Mouse (Mus musculus) ES-E14 (cell line): ENCODE data around the gene Cdh9.

Experiments used
- CHD2 ChIP-seq: IDR thresholded peaks from 2 replicates; pipeline ENCODE4 v1.6.1; 2014; ENCODE audit warnings: mild to moderate bottlenecking, low read depth, low read length, inconsistent platforms
- HCFC1 ChIP-seq: IDR thresholded peaks from 2 replicates; pipeline ENCODE4 v1.6.1; 2012; ENCODE audit warnings: low read length, inconsistent platforms, borderline replicate concordance; ENCODE audit not compliant: insufficient read depth
- MAFK ChIP-seq: IDR thresholded peaks from 2 replicates; pipeline ENCODE4 v1.6.1; 2014; ENCODE audit warnings: mild to moderate bottlenecking, low read depth, low read length, inconsistent platforms; ENCODE audit not compliant: insufficient read depth
- ZC3H11A ChIP-seq: IDR thresholded peaks from 2 replicates; pipeline ENCODE4 v1.6.1; 2012; ENCODE audit warnings: low read depth, mild to moderate bottlenecking, inconsistent platforms, low read length, borderline replicate concordance
- ZNF384 ChIP-seq: IDR thresholded peaks from 2 replicates; pipeline ENCODE4 v1.6.1; 2012; ENCODE audit warnings: low read depth, low read length, inconsistent platforms

DNA sequence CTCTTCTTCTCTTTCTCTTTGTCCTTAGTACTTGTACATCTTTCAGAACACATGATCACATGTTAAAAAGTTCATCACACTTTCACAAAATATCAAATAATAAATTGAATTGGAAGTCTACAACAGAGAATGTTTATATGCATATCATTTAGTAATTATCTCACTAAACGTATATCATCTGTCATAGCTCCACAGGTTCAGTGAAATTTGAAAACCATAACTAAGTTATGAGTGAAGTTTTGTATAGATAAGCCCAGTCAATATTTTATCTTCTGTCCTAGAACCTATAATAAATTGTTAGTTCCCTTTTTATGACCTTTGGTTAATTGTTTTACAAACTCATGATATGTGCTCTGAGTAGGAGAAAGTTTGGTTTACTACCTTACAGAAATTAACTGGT lies 106.2 kb downstream of the Cdh9 start:
- TF ChIP-seq HCFC1: no peak
- TF ChIP-seq ZNF384: no peak
- TF ChIP-seq ZC3H11A: no peak
- TF ChIP-seq MAFK: no peak
- TF ChIP-seq CHD2: no peak
